Mouse (Mus musculus): ENCODE measurements at regions not wholly inside any gene's neighbourhood (a gene's known extent, or its start where the extent isn't known, plus 50 kb on each side); places are given as distances from the start of the nearest gene placed in this dataset.
A peak's percentile ranks its signal among the peaks of the same experiment; 100 is the strongest.

- DNase-seq: no peak
Measured at GRCm38 (mm10) chr10:87732658-87733057, 125.4 kb upstream of the Igf1 start.

DNA sequence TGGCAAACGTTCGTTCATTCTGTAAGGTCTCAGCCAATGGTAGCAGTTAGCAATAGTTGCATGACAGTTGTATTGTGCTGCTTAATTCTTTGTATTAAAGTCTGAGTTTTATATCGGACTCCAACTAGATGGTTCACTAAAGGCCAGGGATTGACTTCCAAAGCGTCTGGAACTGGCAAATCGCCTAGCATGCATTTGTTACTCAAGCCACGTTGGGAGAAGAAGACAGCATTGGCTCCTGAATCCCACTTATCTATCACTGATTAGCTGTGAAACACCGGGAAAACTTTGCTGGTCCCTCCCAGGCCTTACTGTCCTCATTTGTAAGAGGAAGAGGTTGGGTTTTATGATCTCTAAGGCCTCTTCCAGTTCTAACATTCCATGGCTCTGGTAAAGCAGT, 124.8 kb upstream of the Igf1 start:
- DNase-seq: no peak

DNA sequence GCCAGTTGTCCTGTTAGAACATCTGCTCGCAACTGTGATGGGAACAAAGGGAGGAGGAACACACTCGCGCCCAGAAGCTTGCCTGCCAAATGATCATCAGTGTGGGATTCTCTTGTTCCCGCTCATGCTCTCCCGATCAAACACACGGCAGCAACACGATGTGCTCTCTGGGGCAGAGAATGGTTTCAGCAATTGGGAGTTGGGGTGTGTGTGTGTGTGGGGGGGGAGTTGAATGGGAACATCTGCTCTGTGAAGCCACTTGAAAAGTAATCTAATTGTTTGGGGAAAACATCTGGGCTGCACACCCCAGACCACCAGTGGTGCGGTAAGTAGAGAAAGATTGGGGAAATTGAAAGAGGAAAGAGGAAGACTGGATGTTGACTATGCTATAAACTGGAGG, 117.7 kb upstream of the Igf1 start:
- DNase-seq: peak in 1 of 2 experiments; percentile 25

GRCm38 (mm10) chr10:87742766-87743165, 115.3 kb upstream of the Igf1 start:
- DNase-seq: no peak

GRCm38 (mm10) chr10:87747846-87748552, 110.1 kb upstream of the Igf1 start:
- DNase-seq: no peak

- DNase-seq: peak in 1 of 2 experiments; percentile 11
Measured at GRCm38 (mm10) chr10:87748631-87749193, 109.4 kb upstream of the Igf1 start.

GRCm38 (mm10) chr10:87750321-87750720, 107.7 kb upstream of the Igf1 start:
- DNase-seq: no peak

GRCm38 (mm10) chr10:87750972-87751371, 107.1 kb upstream of the Igf1 start:
- DNase-seq: no peak

DNA sequence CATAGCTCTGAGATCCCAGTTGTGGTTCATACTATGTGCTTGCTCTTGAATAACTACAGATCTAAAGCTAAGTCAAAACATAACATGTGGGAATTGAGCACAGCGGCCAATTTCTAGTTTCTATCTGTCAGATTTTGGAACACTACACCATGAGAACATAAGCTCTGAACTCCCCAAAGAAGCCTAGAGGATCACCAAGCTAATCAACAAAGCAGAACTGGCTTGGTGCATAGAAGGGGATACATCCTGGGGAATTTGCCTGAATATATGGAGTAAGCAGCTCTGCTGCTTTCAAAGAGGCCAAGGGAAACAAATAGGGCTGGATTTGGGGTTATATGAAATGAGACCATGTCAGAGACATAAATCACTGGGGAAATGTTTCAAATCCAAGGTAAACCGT, 105.9 kb upstream of the Igf1 start:
- DNase-seq: no peak

DNA sequence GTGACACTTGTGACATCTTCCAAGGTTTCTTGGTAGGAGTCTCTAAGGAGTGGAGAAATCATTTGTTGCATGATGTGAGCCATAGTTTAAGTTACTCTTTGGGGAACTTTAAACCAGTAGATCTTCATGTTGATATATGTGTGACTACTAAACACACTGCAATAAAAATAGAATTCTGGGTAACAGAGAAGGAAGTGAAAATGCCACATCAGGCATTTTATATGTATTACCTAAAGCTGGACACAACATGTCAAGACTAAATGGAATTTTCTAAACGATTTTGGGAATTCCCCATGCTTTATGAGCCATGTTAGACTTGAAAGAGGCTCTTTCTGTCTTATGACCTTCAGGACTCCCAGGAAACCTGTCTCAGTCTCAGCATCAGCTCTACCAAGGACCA, 104.6 kb upstream of the Igf1 start:
- no peak for DNase-seq

DNA sequence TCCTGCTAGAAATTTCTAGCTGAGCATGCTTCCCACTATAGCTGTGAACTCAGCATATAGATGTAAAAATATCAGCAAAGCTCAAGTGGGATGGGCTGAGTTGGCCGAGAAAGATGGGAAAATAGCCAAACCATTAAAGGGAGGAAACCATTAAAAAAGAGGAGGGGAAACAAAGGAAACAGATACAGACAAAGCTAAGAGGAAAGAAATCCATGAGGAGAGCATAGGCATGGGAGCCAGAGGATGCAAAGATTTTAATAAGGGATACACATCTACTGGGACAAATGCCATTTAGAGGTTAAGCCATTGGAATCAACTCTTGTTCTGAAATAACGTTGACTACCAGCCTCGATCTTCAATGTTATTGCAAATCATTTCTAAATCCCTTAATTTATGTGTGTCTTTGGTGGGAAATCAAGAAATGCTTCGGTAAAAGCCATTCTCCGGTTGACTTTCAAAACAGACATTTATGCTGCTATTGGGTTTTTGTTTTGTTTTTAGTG, 96.5 kb upstream of the Igf1 start:
- DNase-seq: no peak

GRCm38 (mm10) chr10:87787521-87787920, 70.5 kb upstream of the Igf1 start:
- DNase-seq: peak; percentile 30 to 34

GRCm38 (mm10) chr10:87792346-87792745, 65.7 kb upstream of the Igf1 start:
- no peak for DNase-seq

DNA sequence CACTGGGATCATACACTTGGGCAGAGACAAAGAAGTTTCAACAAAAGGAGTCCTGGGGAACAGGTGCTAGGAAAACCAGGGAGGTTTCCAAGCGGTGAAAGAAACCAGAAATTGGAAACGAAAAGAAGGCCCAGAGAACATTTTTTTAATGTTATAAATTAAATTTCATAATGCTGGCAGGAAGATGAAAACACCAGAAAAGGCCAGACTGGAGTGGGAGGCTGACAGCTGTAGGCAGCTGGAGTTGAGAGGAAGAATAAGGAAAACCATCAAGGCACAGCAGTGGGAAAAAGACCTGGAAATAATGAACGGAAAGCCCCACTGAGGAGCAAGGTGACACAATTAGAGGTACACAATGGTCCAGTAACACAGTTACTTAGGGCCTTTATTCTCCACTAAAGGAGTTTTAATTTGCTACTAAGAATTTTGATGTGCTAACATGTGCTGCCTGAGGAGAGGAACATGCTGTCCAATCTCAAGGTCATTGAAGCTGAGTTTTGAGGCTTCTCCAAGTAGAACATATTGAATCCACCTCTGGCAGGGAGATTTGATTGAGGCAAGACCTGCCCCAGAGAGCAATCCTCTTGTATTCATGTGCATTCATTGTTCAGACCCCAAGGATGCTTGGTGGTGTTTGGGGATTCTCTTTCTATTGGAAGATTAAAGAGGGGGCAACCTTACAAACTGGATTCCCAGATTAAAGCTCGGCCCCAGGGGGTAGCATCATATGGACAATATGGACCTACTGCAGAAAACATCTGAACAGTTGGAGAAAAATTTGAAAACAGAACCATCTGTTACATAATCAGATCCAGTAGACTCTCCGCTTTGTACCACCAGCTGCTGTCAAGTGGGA, 53.9 kb upstream of the Igf1 start:
- no peak for DNase-seq

DNA sequence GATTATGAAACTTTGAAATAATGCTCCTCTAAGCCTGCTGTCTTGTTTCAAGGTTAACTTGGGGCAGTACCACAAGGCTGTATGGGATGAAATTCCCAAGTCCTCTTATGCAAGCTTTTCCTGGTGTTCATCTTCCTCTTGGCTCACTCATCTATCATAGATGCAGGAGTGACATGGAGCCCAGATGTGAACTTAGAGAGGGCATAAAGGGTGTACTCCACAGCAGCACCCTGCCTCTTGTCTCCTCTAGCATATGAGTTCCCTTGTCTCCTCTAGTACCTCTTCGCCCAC, 53.3 kb upstream of the Igf1 start:
- no peak for DNase-seq

All from layer of hippocampus, postnatal 36 days (tissue).